Mouse (Mus musculus) forebrain, postnatal 0 days (tissue): ENCODE measurements around the gene Olfr1197. TPM values are rescaled to one million over a fixed set of nuclear protein-coding genes. Genes with fewer than 3 reads are reported as not detected.

ENCODE experiments used
- ATAC-seq: fragments of 200-750 bp; cut with Nextera tagmentation; 2 replicates; pipeline ENCODE4 v1.8.0; 2017; ENCODE audit warnings: mild to moderate bottlenecking, moderate library complexity
- DNase-seq: peaks from one replicate; pipeline ENCODE4 v3.0.0-alpha.2; 2015
- H3K27ac ChIP-seq: fragments of 300-500 bp; sonication (generic); 2 replicates; pipeline ENCODE4 v1.5.1; 2014; ENCODE audit warnings: low read depth, mild to moderate bottlenecking, antibody characterized with exemption, low read length, moderate library complexity, mixed read lengths
- H3K27me3 ChIP-seq: fragments of 300-500 bp; sonication (generic); 2 replicates; pipeline ENCODE4 v1.6.1; 2014; ENCODE audit warnings: mild to moderate bottlenecking, low read length, mixed read lengths; ENCODE audit not compliant: insufficient read depth
- H3K36me3 ChIP-seq: fragments of 300-500 bp; sonication (generic); 2 replicates; pipeline ENCODE4 v1.6.1; 2014; ENCODE audit warnings: mild to moderate bottlenecking, moderate library complexity; ENCODE audit not compliant: insufficient read depth
- H3K4me1 ChIP-seq: fragments of 300-500 bp; sonication (generic); 2 replicates; pipeline ENCODE4 v1.6.1; 2014; ENCODE audit warnings: antibody characterized with exemption; ENCODE audit not compliant: insufficient read depth
- H3K4me2 ChIP-seq: fragments of 300-500 bp; sonication (generic); 2 replicates; pipeline ENCODE4 v1.6.1; 2014; ENCODE audit warnings: low read depth, mild to moderate bottlenecking, moderate library complexity
- H3K4me3 ChIP-seq: fragments of 300-500 bp; sonication (generic); 2 replicates; pipeline ENCODE4 v1.5.1; 2014; ENCODE audit warnings: low read depth, low read length, mixed read lengths
- H3K9ac ChIP-seq: fragments of 300-500 bp; sonication (generic); 2 replicates; pipeline ENCODE4 v1.6.1; 2014; ENCODE audit warnings: mild to moderate bottlenecking
- H3K9me3 ChIP-seq: fragments of 300-500 bp; sonication (generic); 2 replicates; pipeline ENCODE4 v1.6.1; 2016; ENCODE audit warnings: low read length
- CTCF ChIP-seq: sonication (generic); IDR thresholded peaks from 2 replicates; pipeline ENCODE4 v1.5.1; 2016; ENCODE audit warnings: antibody characterized with exemption, control low read depth, low read depth
- WGBS: fragments of 180-500 bp; shearing (Covaris S2); extraction: QIAGEN DNeasy Blood & Tissue Kit; methylation state at CpG from one replicate; pipeline ENCODE4 v1.1.7; 2014; 5-methylcytosine and 5-hydroxymethylcytosine counted together
- polyA plus RNA-seq: library from polyadenylated mRNA; unstranded; fragments of >200 nt; fragmentation: Nextera tagmentation; extraction: Ambion mirVana; gene quantifications from 2 replicates; pipeline ENCODE4 v1.2.1, GENCODE M21; 2015
- total RNA-seq: library from RNA; depleted of rRNA; stranded (reverse); fragments of >200 nt; gene quantifications from 2 replicates; pipeline ENCODE4 v1.2.3, GENCODE M21; 2014; rRNA removed

The Olfr1197 gene
- total RNA-seq (not detected in 2 replicates), polyA plus RNA-seq (not detected in 2 replicates)

DNA sequence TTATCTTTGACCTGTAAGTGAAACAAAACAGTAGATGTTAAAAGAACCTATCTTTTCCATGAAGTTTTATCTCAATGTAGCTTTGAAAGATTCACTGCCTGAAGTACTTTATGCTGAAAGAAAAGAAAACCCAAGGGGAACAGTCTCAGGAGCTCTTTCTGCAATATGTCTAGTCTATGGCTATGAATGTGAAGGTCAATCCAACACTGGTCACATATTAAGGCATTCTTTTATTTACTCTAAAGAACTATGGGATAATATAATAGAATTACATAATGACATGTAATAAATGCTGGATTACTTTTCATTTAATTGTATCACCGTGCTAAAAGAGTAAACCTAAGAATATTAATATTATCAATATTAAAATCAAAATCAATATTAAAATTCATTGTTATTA, at the start of gene Olfr1197:
TSS of gene Olfr1197 (minus strand) at position 101 of the 400 bp plus-strand sequence.
- DNase-seq (no peak), ATAC-seq (no peak)
- Histone ChIP-seq H3K9ac (no peak within 1 kb of the TSS), H3K4me2 (no peak within 1 kb of the TSS), H3K4me3 (no peak within 1 kb of the TSS), H3K9me3 (no peaks in the 10 kb centered on the region), H3K27me3 (no peaks in the 10 kb centered on the region), H3K27ac (no peak within 1 kb of the TSS), H3K4me1 (no peaks in the 10 kb centered on the region), H3K36me3 (no peaks in the 10 kb centered on the region)
- no peak for TF ChIP-seq CTCF
- WGBS, result 90% methylated on average over 1 of the region's 1 CpGs

DNA sequence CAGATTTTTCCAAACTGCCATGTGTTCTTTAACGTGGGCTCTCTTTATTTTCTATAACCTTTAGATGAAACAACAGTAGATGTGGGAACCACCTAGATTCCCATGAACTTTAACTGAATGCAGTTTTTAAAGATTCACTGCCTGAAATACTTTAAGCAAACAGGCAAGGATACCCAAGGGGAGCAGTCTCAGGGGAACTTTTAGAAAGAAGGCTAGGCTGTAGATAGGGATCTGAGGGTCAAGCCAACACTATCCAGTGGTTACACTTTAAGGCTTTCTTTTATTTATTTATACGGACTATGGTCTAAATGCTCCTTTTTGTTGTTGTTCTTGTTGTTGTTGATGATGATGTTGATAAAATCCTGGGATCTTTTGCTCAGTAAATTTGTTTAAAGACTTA, 38.2 kb upstream of the Olfr1197 start, which contains the start of gene Olfr1200:
TSS of gene Olfr1200 (minus strand) at position 101 of the 400 bp plus-strand sequence.
- Histone ChIP-seq H3K4me2 (no peak within 1 kb of the TSS), H3K27ac (no peak within 1 kb of the TSS), H3K4me3 (no peak within 1 kb of the TSS), H3K36me3 (no peaks in the 10 kb centered on the region), H3K27me3 (no peaks in the 10 kb centered on the region), H3K9ac (no peak within 1 kb of the TSS), H3K4me1 (no peaks in the 10 kb centered on the region), H3K9me3 (no peaks in the 10 kb centered on the region)
- ATAC-seq, result no peak
- 81% methylated on average over 2 of the region's 2 CpGs for WGBS
- no peak for TF ChIP-seq CTCF
- DNase-seq, result no peak

DNA sequence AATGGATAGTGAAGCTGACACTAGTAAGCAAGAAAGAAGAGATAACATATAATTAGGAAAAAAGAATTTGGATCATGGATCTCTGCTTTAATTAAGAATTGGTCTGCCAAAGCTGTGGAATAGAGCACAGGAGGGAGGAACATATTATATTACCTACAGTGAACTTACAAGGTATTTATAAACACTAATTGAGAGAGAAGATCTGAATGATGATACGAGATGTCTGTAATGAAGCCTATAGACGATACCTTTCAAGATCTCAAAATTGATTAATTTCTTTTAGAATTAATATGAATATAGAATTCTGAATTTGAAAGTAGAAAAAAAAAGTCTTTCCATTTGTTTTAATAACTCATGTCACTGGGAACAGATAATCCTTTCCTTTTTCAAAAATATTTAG, 28.2 kb upstream of the Olfr1197 start, which contains the start of gene Olfr1199:
TSS of gene Olfr1199 (minus strand) at position 101 of the 400 bp plus-strand sequence.
- H3K4me3 ChIP-seq, result no peak within 1 kb of the TSS
- no peak for ATAC-seq
- H3K4me1 ChIP-seq, result no peaks in the 10 kb centered on the region

GRCm38 (mm10) chr2:88751270-88751669, 19.1 kb upstream of the Olfr1197 start, which contains the start of gene Olfr1198:
Gene Olfr1198 (minus strand): TSS chr2:88751370.
- no peaks in the 10 kb centered on the region for H3K36me3 ChIP-seq
- no peak for TF ChIP-seq CTCF
- no peak within 1 kb of the TSS for H3K4me2 ChIP-seq
- H3K9me3 ChIP-seq, result no peaks in the 10 kb centered on the region
- H3K4me3 ChIP-seq, result no peak within 1 kb of the TSS
- H3K9ac ChIP-seq, result no peak within 1 kb of the TSS
- no peaks in the 10 kb centered on the region for H3K27me3 ChIP-seq
- H3K27ac ChIP-seq, result no peak within 1 kb of the TSS
- 95% methylated on average over 2 of the region's 2 CpGs for WGBS
- H3K4me1 ChIP-seq, result no peaks in the 10 kb centered on the region
- no peak for ATAC-seq
- DNase-seq, result no peak

More for the DNA sequence above, 28.2 kb upstream of the Olfr1197 start, which contains the start of gene Olfr1199:
- Histone ChIP-seq H3K36me3 (no peaks in the 10 kb centered on the region), H3K4me2 (no peak within 1 kb of the TSS), H3K9ac (no peak within 1 kb of the TSS), H3K27ac (no peak within 1 kb of the TSS), H3K27me3 (no peaks in the 10 kb centered on the region), H3K9me3 (no peaks in the 10 kb centered on the region)
- TF ChIP-seq CTCF, result no peak
- DNase-seq, result no peak
- 97% methylated on average over 2 of the region's 2 CpGs for WGBS

DNA sequence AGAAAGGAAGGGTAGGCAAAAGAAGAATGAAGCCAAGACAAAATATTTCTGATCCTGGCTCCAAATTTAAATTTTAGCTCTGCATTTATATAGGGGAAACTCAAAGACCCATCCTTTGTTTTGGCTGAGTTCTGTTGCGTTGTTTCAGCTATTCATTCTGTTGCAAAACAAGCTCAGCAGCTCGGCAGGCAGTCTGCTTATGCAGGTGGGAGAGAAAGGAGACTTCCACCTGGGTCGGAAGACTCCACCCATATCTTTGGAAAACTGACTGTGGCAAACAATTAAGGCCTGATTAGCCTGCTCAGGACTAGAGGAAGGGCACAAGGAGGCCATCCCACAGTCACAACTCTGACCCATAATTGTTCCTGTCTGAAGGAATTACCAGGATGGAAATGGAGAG, 11.2 kb upstream of the Olfr1197 start:
- no peak overlapping the region for H3K4me2 ChIP-seq
- no peaks in the 10 kb centered on the region for H3K9me3 ChIP-seq
- no peaks in the 10 kb centered on the region for H3K27me3 ChIP-seq
- no peaks in the 10 kb centered on the region for H3K4me1 ChIP-seq
- no peak overlapping the region for H3K9ac ChIP-seq
- DNase-seq (no peak), ATAC-seq (no peak)
- no peaks in the 10 kb centered on the region for H3K36me3 ChIP-seq
- 53% methylated on average over 3 of the region's 3 CpGs for WGBS
- no peak for TF ChIP-seq CTCF
- no peak overlapping the region for H3K27ac ChIP-seq
- H3K4me3 ChIP-seq, result no peak overlapping the region

GRCm38 (mm10) chr2:88704497-88704896, 27.7 kb downstream of the Olfr1197 start, which contains the start of gene Olfr1196:
Gene Olfr1196 (minus strand): TSS chr2:88704597.
- Histone ChIP-seq H3K4me1 (no peaks in the 10 kb centered on the region), H3K36me3 (no peaks in the 10 kb centered on the region), H3K9ac (no peak within 1 kb of the TSS), H3K4me3 (no peak within 1 kb of the TSS), H3K27me3 (no peaks in the 10 kb centered on the region), H3K27ac (no peak within 1 kb of the TSS), H3K9me3 (no peaks in the 10 kb centered on the region), H3K4me2 (no peak within 1 kb of the TSS)
- ATAC-seq (no peak), DNase-seq (no peak)
- WGBS, result 90% methylated on average over 2 of the region's 2 CpGs
- TF ChIP-seq CTCF, result no peak

DNA sequence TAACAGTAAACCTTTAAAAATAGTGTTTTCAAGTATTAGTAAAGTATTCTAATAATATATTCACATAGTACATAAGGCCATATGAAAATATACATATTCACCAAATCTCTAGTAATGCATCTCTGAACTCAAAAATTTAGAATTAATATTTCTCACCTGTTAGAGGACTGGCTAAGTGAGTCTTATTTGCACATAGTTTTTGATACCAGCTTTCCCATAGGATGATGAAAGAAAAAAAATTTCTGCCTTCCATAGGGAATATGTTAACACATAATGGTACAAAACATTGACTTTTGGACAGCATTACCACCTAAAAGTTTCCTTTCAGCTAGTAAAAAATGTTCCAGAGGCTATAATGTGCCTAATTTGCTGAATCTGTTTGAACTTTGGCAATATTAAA, 43.1 kb downstream of the Olfr1197 start, which contains the start of gene Olfr1195:
TSS of gene Olfr1195 (minus strand) at position 101 of the 400 bp plus-strand sequence.
- H3K4me3 ChIP-seq, result no peak within 1 kb of the TSS
- ATAC-seq, result no peak
- TF ChIP-seq CTCF, result no peak

More for the DNA sequence above, 43.1 kb downstream of the Olfr1197 start, which contains the start of gene Olfr1195:
- Histone ChIP-seq H3K9ac (no peak within 1 kb of the TSS), H3K4me2 (no peak within 1 kb of the TSS), H3K9me3 (no peaks in the 10 kb centered on the region), H3K36me3 (no peaks in the 10 kb centered on the region), H3K4me1 (no peaks in the 10 kb centered on the region), H3K27ac (no peak within 1 kb of the TSS), H3K27me3 (no peaks in the 10 kb centered on the region)
- DNase-seq, result no peak

Other genes starting within 250 kb of the Olfr1197 start
- gene Olfr1184, start 248.8 kb downstream of the Olfr1197 start, total RNA-seq, result not detected in 2 replicates
- not detected in 2 replicates for gene Olfr1184, start 248.8 kb downstream of the Olfr1197 start, polyA plus RNA-seq
- gene Olfr1185-ps1, start 239.0 kb downstream of the Olfr1197 start, total RNA-seq, result not detected in 2 replicates
- gene Olfr1185-ps1, start 239.0 kb downstream of the Olfr1197 start, polyA plus RNA-seq, result not detected in 2 replicates
- not detected in 2 replicates for gene Olfr1186, start 213.8 kb downstream of the Olfr1197 start, total RNA-seq
- gene Olfr1186, start 213.8 kb downstream of the Olfr1197 start, polyA plus RNA-seq, result not detected in 2 replicates
- gene Olfr1188, start 175.4 kb downstream of the Olfr1197 start, total RNA-seq, result not detected in 2 replicates
- gene Olfr1188, start 175.4 kb downstream of the Olfr1197 start, polyA plus RNA-seq, result not detected in 2 replicates
- gene Olfr1189, start 145.9 kb downstream of the Olfr1197 start, total RNA-seq, result 0.19 TPM in 1 of 2 replicates, not detected in the other
- not detected in 2 replicates for gene Olfr1189, start 145.9 kb downstream of the Olfr1197 start, polyA plus RNA-seq
- gene Olfr1191-ps1, start 91.8 kb downstream of the Olfr1197 start, total RNA-seq, result not detected in 2 replicates
- gene Olfr1191-ps1, start 91.8 kb downstream of the Olfr1197 start, polyA plus RNA-seq, result not detected in 2 replicates
- gene Olfr1192-ps1, start 83.9 kb downstream of the Olfr1197 start, total RNA-seq, result not detected in 2 replicates
- gene Olfr1192-ps1, start 83.9 kb downstream of the Olfr1197 start, polyA plus RNA-seq, result not detected in 2 replicates
- not detected in 2 replicates for gene Olfr1193, start 56.7 kb downstream of the Olfr1197 start, total RNA-seq
- gene Olfr1193, start 56.7 kb downstream of the Olfr1197 start, polyA plus RNA-seq, result not detected in 2 replicates
- gene Olfr1195, start 43.2 kb downstream of the Olfr1197 start, total RNA-seq, result not detected in 2 replicates
- gene Olfr1195, start 43.2 kb downstream of the Olfr1197 start, polyA plus RNA-seq, result not detected in 2 replicates
- not detected in 2 replicates for gene Olfr1196, start 27.8 kb downstream of the Olfr1197 start, total RNA-seq
- gene Olfr1196, start 27.8 kb downstream of the Olfr1197 start, polyA plus RNA-seq, result not detected in 2 replicates
- gene Olfr1198, start 19.0 kb upstream of the Olfr1197 start, total RNA-seq, result not detected in 2 replicates
- not detected in 2 replicates for gene Olfr1198, start 19.0 kb upstream of the Olfr1197 start, polyA plus RNA-seq
- gene Olfr1199, start 28.1 kb upstream of the Olfr1197 start, total RNA-seq, result not detected in 2 replicates
- gene Olfr1199, start 28.1 kb upstream of the Olfr1197 start, polyA plus RNA-seq, result not detected in 2 replicates
- gene Olfr1200, start 38.1 kb upstream of the Olfr1197 start, total RNA-seq, result not detected in 2 replicates
- gene Olfr1200, start 38.1 kb upstream of the Olfr1197 start, polyA plus RNA-seq, result not detected in 2 replicates
- gene Olfr1201, start 60.7 kb upstream of the Olfr1197 start, total RNA-seq, result not detected in 2 replicates
- not detected in 2 replicates for gene Olfr1201, start 60.7 kb upstream of the Olfr1197 start, polyA plus RNA-seq
- not detected in 2 replicates for gene Olfr1202, start 82.1 kb upstream of the Olfr1197 start, total RNA-seq
- not detected in 2 replicates for gene Olfr1202, start 82.1 kb upstream of the Olfr1197 start, polyA plus RNA-seq
- gene Olfr1205, start 97.4 kb upstream of the Olfr1197 start, total RNA-seq, result not detected in 2 replicates
- not detected in 2 replicates for gene Olfr1205, start 97.4 kb upstream of the Olfr1197 start, polyA plus RNA-seq
- gene Olfr1204, start 116.9 kb upstream of the Olfr1197 start, total RNA-seq, result not detected in 2 replicates
- not detected in 2 replicates for gene Olfr1204, start 116.9 kb upstream of the Olfr1197 start, polyA plus RNA-seq
- gene Olfr1206, start 130.9 kb upstream of the Olfr1197 start, total RNA-seq, result not detected in 2 replicates
- gene Olfr1206, start 130.9 kb upstream of the Olfr1197 start, polyA plus RNA-seq, result not detected in 2 replicates
- gene Olfr1208, start 169.9 kb upstream of the Olfr1197 start, total RNA-seq, result not detected in 2 replicates
- gene Olfr1208, start 169.9 kb upstream of the Olfr1197 start, polyA plus RNA-seq, result not detected in 2 replicates
- gene Olfr1209, start 182.8 kb upstream of the Olfr1197 start, total RNA-seq, result not detected in 2 replicates
- gene Olfr1209, start 182.8 kb upstream of the Olfr1197 start, polyA plus RNA-seq, result not detected in 2 replicates
- gene Olfr1211, start 205.7 kb upstream of the Olfr1197 start, total RNA-seq, result not detected in 2 replicates
- not detected in 2 replicates for gene Olfr1211, start 205.7 kb upstream of the Olfr1197 start, polyA plus RNA-seq
- not detected in 2 replicates for gene Olfr1212, start 221.6 kb upstream of the Olfr1197 start, total RNA-seq
- not detected in 2 replicates for gene Olfr1212, start 221.6 kb upstream of the Olfr1197 start, polyA plus RNA-seq
- not detected in 2 replicates for gene Gm13762, start 247.9 kb upstream of the Olfr1197 start, total RNA-seq
- not detected in 2 replicates for gene Gm13762, start 247.9 kb upstream of the Olfr1197 start, polyA plus RNA-seq